Mouse (Mus musculus) retina, postnatal 1 day (tissue): Measurements from ENCODE around the gene Stard3.

Source experiments
- DNase-seq: peaks from one replicate; pipeline ENCODE4 v3.0.0-alpha.2; 2012

Gene Stard3

DNA sequence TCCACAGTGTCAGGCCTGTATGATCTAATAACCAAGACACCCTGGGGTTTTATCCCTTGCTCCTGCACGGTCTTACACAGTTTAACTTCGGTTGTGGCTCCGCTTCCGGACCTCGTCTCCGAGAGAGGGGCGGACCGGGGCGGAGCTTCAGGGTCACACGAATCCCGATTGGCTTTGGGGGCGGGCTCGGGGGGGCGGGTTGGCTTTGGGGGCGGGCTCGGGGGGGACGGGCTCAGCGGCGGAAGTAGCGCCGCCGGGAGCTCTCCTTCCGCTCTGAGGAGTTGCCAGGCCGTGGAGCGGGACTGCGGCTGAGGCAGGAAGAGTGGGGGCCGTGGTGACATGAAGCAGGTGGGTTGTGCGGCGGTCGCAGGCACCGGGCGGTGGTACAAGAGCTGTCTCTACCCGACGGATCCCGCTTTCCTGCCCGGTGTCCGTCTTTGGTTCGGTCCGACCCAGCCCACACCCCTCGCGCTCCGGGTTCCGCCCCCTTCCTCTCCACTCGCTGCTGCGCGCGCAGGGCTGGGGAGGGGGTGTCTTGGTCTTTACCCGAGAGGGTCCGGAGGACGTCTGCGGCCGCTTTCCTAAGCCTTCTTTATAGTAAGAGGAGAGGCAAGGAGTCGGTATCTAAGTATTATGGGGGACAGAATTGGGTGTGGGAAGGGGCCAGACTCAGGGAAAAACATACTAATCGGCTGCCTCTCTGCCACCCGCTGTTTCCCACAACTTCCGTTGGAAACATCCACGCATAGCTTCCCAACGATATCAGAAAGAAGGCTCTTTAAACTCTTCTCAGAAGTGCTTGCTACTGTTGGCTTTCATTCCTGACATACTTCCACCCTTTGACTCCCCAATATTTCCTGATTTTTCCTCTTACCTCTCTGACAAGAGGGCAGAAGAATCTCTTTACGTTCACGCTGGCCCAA, at the start of gene Stard3:
TSS of gene Stard3 (plus strand) at position 208 of the 923 bp plus-strand sequence.
- DNase-seq, result peak; percentile 95

DNA sequence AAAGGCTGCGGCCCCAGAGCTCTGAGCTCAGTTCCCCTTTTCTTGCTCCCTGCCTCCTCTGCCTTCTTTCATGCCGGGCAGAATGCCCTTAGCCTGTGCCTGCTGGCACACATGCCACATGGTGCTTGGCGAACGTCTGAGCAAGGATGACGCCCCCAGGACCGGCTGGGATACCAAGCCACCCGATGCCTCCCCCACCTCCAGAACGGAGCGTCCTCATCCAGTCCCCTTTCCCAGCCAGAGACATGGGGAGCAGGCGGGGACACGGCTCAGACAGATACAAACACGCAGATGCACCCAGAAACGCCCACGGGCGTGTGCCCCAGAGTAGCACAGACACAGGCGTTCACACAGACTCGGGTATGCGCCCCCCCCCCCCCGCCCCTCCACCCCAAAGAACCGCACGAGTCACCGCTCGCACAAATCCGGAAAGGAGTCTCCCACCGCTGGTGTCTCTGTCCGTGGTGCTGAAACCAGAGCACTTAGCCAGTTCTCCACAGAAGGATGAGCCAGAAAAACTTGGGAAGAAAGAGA, 44.3 kb upstream of the Stard3 start:
- DNase-seq, result peak; percentile 89

DNA sequence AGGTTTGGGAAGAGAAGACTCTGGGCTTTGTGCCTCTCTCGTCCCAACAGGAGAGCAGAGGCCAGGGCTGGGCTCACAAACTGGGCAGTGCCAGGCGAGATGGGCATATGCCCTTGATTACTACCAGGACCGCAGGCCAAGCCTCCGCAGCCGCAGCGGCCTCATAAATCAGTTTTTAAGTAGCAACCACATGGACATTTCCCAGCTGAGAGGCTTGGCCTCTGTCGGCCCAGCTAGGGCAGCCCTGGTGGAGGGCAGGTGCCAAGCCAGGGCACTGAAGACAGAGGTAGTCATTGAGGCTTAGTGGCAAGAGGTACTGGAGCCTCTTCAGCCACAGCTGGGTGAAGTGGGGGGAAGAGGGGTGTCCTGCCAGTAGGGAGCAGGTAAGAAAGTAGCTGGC, 40.7 kb upstream of the Stard3 start:
- DNase-seq, result no peak

DNA sequence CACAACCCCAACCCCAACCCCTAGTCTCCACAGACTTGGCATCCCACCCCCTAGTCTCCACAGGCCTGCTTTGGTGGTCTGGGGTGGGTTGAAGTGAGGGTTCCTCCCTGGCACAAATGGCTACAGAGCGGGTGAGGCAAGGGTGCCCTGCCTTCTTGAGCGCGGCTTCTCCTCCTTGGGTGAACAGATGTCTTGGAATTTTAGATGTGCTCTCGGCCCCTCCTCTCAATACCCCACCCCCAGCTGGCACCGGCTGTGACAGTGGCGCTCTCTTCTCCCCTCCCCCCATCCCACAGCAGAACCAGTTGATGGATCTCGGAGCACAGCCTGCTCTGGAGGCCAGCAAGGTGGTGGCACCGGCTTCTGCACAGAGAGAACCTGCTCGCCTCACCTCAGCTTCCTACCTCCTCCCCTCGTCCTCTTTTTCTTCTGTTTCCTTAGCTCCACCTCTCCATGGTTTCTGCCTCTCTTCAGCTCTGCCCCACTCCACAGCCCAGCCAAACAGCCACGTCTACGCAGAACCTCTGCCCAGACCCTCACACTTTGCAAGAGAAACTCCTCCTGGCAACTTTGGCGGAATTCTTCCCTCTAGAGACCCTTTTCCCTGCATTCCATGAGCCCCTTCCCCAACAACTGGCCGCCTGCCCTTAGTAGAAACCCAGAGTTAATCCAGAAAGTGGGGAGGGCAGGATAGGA, 39.6 kb upstream of the Stard3 start:
- DNase-seq, result no peak

DNA sequence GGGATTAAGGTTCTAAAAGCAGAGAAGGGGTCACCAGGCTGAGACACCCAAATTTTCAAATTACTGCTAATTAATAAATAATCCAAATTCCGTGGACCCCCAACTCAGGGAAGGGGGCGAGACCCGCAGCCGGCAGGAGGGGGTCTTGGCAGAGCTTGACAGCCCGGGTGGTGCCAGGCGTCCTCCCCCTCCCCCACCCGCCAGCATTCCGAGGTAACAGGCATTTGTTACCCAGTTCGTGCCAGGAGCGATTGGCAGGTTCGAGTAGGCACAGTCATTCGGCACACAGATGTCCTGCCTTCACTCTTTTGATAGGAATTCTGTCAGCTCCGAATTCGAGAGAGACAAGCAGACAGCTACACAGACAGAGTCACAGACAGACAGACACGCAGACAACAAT, 39.0 kb upstream of the Stard3 start:
- no peak for DNase-seq

DNA sequence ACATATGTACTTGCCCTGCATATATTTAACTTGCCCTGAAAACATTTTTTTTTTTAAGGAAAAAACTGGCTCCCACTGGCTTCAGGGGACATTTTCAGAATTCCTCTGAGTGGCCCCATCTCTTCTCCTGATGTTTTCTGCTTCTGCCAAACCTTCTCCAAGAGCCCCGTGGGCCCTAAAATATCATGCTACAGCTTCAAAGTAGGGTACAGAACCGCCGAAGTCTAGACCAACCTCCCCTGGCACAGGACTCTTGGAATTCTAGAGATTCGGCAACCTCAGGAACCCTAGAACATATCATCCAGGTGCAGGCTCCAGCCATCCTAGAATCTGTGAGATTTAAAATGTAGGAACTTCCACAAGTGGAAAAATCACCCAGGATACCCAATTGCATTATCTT, 38.6 kb upstream of the Stard3 start:
- no peak for DNase-seq

DNA sequence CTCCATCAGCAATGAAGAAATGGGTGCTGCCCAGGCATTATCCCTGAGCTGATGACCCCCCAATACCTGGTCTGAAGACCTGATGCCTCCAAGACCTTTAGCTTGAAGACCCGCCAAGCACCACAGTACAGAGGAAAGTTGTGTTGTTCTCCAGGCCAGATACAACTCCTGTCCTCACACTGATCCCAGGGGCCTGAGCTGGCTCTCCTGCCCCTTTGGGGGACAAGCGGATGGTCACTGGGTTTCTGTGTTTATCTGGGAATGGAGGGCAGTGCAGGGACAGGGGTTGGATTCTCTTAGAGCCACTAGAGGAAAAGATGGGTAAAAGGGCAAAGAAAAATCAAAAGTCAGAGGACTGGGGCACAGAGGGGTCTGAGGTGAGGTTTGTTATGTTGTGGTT, 38.2 kb upstream of the Stard3 start:
- no peak for DNase-seq

DNA sequence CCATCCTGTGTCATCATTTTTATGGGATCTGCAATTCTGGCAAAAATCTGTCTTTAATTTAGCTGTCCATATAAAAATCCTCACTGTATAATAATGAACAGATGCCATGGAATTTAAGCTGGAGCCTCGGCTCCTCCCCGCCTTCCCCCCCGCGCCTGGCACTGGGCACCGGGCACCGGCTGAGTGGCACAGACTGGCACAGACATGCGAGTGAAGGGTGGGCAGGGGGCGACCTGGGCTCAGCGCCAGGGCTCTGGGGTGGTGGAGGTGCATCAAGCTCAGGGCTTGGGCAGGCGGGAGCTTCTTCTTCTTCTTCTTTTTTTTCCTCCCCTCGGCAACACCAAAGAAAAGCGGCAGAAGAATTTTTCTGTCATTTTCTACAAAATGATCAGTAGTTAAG, 37.8 kb upstream of the Stard3 start:
- DNase-seq, result no peak

DNA sequence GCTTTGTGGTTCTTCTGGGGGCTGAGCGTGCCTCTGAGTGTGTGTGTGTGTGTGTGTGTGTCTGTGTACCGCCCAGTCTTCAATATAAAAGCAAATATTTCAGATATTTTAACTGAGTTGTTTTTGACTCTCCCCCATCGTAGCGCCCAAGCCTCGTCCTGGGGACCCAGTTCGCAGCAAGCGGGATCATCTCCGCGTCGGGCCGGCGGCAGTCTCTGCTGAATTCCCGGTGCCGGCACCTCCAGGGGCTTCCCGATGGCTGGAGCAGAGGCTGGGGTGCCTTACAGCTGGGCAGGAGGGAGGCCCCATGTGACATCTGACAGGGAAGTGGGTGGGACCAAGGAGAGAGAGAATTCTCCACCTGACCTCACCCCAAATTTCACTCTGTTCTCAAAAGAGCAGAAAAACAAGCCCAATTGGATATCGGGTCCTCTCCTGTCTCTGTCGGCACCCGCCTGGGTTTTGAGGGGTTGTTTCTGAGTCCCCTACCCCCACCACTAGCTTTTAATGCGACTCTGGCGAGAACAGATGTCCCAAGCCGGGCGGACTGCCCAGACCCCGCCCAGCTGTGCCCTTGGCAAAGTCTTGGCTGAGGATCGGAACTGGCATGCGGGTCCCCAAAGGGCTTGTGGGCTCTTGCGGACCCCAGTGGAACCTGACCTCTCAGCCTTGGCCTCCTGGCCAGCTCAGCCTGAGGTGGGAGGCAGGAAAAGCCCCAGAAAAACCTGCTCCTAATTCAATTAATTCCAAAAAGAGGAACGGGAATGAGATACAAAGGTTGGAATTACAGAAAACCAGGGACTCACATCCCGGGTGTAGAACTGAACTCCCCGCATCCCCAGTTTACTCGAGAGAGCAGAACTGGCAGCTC, 37.1 kb upstream of the Stard3 start:
- peak; percentile 52 for DNase-seq

DNA sequence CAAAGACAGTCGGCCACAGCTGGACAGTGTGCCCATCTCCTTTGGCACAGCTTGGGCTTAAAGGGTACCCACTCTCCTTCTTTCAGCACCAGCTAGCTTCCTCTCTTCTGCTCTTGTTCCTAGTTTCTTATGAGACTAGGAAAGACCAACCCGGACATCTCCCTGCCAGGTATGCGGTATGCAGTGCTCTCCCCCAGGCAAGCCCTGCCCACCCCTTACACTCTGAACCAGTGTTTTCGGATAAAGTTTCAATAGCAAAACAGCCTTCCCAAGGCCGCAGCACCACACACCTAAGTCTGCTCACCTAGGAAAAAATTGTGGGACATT, 36.5 kb upstream of the Stard3 start:
- DNase-seq, result no peak

DNA sequence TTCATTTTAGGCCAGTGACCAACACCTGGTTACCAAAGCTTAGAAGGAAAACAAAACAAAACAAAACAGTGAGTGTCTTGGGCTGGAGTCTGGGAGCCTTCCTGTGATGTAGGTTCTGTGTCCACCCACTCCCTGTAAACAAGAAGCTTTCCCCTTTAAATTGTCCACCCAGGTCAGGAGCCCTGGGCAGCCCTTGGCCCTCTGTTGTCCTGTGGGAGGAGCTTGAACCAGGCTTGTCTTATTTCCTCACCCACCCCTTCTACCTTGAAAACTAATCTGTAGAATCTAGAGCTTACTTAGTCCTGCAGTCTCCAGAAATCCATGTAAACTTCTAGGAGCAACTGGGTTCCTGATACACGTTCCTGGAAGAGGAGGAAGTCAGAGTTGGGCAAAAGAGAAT, 36.0 kb upstream of the Stard3 start:
- no peak for DNase-seq

DNA sequence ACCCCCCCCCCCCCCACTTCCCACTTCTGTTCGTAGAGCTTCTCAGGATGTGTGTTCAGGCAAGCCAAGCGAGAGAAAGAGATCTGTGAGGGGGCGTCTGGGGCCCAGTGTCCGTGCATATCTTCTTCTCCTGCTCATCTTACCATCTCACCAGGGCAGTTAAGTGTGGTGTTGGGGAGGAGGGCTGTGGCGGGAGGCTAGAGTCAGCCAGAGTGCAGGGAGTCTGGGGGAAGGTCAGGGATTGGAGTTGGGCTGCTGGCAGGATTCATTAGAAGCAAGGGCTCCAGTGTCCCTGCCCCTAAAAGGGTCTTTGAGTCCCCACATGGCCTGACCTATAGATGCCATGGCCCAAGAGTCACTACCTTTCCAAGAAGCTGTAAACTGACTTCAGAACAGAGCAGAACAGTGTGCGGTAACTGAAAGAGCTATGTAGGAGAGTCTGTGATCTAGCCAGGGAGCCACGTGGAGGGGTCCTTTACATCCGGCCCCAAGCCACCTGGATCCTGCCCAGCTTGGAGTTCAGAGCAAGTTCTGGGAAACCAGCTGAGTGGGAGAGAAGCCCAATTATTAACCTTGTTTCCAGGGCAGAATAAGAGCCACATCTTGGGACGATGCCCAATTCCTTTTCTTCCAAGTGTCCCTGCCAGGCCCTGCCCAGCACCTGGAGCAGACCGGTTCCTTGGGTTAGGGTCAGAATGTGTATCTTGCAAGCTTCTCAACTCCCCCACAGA, 34.9 kb upstream of the Stard3 start:
- DNase-seq, result no peak

DNA sequence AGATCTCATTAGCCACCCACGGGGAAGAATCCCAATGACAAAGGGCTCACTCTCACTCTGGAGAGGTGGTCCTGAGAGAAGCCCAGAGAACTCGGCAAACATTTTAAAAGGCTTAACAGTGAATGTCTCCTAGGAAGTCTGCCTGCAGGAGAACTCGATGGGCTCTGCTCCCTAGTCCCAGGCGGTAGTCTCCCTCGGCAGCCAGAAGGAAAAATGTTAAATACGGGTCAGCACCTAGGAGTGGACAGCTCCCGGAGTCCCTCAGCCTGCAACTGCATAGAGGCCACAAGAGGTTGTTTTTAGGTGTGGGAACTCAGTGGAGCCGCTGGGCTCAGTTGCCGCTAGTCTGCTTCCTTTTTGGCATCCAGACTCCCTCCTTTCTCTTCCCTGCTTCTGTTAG, 34.2 kb upstream of the Stard3 start:
- DNase-seq, result peak; percentile 63

DNA sequence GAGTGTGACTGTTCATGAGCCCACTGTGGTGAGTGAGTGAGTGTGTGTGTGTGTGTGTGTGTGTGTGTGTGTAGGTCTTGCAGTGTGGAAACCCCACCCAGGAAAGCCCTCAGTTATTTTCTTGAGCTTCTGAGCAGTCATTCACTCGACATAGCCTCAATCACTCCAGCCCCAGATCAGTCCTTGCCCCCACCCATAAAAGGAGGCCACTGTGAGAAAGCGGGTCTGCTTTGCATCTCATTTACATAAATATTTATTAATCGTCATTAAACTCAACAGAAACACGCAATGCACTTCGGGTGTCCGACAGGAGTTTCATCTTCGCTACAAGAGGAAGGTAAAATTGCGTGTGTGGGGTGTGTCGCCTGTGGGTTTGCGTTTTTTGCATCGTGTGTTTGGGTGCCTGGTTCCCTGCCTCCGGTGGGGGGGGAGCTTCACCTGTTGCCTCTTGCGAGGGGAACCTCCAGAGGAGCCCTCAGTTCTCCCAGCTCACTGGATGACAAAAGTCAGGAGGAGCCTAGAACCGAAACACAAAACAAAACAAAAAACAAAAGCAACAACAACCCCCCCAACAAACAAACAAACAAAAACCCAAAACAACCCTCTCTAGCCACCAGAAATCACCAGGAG, 32.9 kb upstream of the Stard3 start:
- no peak for DNase-seq

DNA sequence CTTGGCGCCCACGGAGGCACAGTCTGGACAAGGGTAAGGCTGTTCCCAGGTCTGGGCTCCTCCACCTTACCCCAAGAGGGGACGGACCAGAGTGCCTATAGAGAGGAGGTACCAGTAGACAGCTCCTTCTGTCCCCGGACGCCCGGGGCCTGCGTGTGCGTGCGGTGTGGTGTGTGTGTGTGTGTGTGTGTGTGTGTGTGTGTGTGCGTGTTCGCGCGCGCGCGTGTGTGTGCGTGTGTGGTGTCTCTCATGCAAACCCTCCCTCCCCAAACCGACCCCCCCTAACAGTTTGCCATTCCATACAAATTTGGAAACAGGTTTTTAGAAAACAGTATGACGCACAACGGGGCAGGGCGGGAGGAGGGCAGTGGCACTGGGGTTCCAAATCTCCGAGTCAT, 32.3 kb upstream of the Stard3 start:
- DNase-seq, result no peak

DNA sequence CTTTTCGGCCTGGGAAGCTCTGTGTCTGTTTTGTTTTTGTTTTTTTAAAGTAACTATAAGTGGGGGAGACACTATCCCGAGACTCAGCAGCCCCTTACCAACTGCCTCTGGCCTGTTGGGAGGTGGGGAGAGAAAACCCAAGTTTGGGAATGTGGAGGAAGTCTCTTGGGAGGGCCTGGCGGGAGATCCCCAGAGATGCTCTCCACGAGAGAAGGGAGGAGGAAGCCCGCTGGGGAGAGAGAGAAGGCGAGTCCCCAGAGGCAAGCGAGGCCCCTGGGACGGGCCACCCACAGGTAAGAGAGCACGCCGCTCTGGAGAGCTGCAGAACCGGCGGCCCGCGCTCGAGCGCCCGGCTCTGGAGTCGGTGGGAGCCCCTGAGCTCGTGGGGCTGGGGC, 31.4 kb upstream of the Stard3 start:
- no peak for DNase-seq

DNA sequence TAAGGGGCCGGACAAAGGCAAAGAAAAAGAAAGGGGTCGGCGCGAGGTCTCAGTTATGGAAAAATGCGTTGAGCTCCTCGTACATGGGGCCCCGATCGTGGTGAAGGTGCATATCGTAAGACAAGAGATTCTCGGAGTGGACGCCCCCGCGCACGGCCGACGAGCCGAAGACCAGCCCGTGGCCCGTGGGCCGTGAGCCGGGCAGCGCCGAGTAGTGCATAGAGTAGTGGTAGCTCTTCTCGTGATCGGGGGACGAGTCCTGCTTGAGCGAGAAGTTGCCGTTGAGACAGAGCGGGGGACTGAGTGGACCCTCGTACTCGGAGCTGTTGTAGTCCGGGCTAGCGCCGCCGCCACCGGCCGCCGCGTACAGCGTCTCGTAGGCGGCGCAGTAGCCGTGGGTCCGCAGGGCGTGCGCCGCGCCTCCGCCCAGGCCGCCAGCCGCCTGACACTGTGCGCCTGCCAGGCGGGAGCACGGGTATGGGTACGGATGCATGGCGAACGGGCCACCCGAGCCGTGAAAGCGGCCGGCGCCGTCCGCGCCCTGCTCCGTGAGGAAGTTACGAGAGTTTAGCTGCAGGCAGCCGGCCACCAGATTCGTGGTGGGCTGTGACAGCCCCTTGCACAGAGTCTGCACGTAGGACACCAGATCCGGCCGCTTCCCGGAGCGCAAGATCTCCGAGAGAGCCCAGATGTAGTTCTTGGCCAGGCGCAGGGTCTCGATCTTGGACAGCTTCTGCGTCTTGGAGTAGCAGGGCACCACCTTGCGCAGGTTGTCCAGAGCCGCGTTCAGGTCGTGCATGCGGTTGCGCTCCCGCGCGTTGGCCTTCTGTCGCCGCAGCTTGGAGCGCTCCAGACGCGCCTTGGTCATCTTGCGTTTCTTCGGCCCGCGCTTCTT, 30.8 kb upstream of the Stard3 start:
- DNase-seq, result peak; percentile 50

DNA sequence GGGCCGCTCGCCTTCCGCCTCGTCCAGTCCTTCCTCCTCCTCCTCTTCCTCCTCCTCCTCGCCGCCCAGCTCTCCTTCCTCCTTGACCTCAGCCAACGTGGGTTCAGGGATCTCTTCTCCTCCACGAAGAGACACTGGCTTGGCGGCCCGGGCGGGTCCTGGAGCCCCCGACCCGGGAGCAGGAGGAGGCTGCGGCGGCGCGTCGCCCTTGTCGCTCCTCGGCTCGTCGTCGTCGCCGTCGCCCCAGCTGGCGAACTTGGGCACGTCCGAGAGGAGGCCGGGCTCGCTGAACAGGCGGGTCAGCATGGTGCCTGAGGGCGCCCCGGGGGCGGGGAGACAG, 30.2 kb upstream of the Stard3 start:
- DNase-seq, result peak; percentile 43

DNA sequence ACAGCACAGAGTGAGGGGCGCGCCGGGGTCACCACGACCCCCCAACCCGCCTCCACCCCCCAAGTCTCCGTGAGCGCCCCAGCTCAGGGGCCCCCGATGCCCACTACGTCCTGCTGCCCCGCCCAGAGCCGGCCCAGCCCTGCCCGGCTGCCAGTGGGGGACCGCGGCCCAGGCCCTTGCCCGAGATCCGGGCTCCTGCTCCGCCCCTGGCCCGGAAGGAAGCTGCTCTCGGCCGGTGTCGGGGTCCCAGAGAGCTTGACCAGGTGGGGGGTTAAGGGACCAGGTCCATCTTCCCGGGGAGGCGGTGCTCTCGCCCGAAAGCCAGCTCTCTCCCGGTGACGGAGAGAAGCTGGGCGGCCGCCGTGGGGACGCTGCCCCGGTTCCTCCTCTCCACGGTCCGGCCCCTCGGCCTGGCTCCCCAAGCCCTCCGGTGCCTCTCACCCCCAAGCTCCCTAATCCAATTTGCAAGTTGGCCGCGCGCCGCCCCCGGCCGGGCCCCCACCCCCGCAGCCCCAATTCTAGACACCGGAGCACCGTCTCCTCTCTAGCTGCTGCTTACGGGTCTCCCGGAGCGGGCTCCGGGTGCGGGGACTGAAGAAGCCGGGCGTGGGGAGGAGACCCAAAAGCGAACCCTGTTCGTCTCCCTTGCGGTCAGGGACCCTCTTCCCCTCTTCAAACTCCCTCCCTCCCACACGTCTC, 29.6 kb upstream of the Stard3 start:
- DNase-seq, result no peak
